Mouse (Mus musculus): ENCODE data around the gene Egln3. TPM values are rescaled to one million over a fixed set of nuclear protein-coding genes. Genes with fewer than 3 reads are reported as not detected.

Egln3 gene
- polyA plus RNA-seq, 1 experiment from 2014 or later, result 21.1 TPM

GRCm38 (mm10) chr12:54160279-54160678, 43.4 kb downstream of the Egln3 start:
- Histone ChIP-seq H3K27me3 (no peaks in the 10 kb centered on the region; the same call in 1 of the 2 replicates), H3K36me3 (no peaks in the 10 kb centered on the region), H3K9me3 (no peaks in the 10 kb centered on the region), H3K4me2 (no peak overlapping the region), H3K4me1 (peaks cover 32% of the 10 kb centered on the region), H3K27ac (no peak overlapping the region), H3K4me3 (no peak overlapping the region), H3K9ac (no peak overlapping the region)
- 80% methylated on average over 2 of the region's 2 CpGs for WGBS
- no peak for ATAC-seq (ENCODE audit: borderline replicate concordance, extremely low read depth, low FRiP score, low TSS enrichment)

GRCm38 (mm10) chr12:54154771-54155170, 48.9 kb downstream of the Egln3 start:
- Histone ChIP-seq H3K9me3 (no peaks in the 10 kb centered on the region), H3K9ac (no peak overlapping the region), H3K4me2 (no peak overlapping the region), H3K27me3 (no peaks in the 10 kb centered on the region), H3K36me3 (no peaks in the 10 kb centered on the region), H3K4me1 (no peaks in the 10 kb centered on the region), H3K27ac (no peak overlapping the region), H3K4me3 (no peak overlapping the region)
- no peak for ATAC-seq (ENCODE audit: borderline replicate concordance, extremely low read depth, low FRiP score, low TSS enrichment)
- 55% methylated on average over 1 of the region's 1 CpGs for WGBS

GRCm38 (mm10) chr12:54146943-54147556, 56.6 kb downstream of the Egln3 start:
- Histone ChIP-seq H3K4me2 (no peak overlapping the region), H3K4me1 (no peaks in the 10 kb centered on the region), H3K9ac (no peak overlapping the region), H3K4me3 (no peak overlapping the region), H3K27ac (no peak overlapping the region), H3K27me3 (no peaks in the 10 kb centered on the region), H3K9me3 (no peaks in the 10 kb centered on the region), H3K36me3 (no peaks in the 10 kb centered on the region)
- ATAC-seq (ENCODE audit: borderline replicate concordance, extremely low read depth, low FRiP score, low TSS enrichment), result no peak
- 25% methylated on average over 12 of the region's 12 CpGs for WGBS
